Mouse (Mus musculus): ENCODE data around the gene Gm42906. TPM values are rescaled to one million over a fixed set of nuclear protein-coding genes. Genes with fewer than 3 reads are reported as not detected.

Gm42906 gene
- polyA plus RNA-seq, 1 experiment from 2014 or later, result 0.66 TPM

DNA sequence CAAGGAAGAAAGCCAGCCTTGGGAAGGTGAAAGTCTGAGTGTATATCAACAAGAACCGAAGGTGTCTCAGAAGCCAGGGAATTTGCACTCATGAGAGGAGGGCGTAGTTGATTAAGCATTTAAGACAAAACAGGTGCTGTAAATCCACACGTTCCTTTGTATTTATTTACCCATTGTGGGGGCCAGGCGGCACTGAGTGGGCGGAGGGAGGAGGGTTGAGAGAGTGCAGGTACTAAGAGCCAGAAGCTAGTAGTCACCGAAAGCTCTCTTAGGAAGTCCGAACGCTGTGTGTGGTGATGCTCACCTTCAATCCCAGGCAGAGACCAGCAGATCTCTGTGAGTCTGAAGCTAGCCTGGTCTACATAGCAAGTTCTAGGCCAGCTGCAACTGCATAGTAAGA is 342.2 kb downstream of the Gm42906 start:
- DNase-seq (ENCODE audit: low spot score) (no peak), ATAC-seq (peak; percentile 43)
- Histone ChIP-seq H3K4me3 (ENCODE audit: low read depth, low read length) (no peak overlapping the region), H3K4me1 (ENCODE audit: insufficient read depth, low read depth, low read length) (0 out of 2 replicates have a peak, but pooled peaks cover 7% of the 10 kb centered on the region), H3K27me3 (replicated peaks; ENCODE audit: insufficient read depth, low read length) (no peaks in the 10 kb centered on the region), H3K9ac (replicated peaks; ENCODE audit: low read depth) (no peak overlapping the region), H3K27ac (ENCODE audit: low read length) (0 out of 2 replicates have a peak overlapping the region, but pooled peaks have one; percentile 26), H3K36me3 (ENCODE audit: insufficient read depth, low read length) (no peaks in the 10 kb centered on the region), H3K4me2 (replicated peaks; ENCODE audit: low read depth, low read length) (no peak overlapping the region), H3K9me3 (ENCODE audit: low read length) (no peaks in the 10 kb centered on the region)
- no peak for TF ChIP-seq CTCF (IDR thresholded peaks at IDR 0.05)
- no peak for TF ChIP-seq EP300 (IDR thresholded peaks at IDR 0.05)
- whole genome bisulfite sequencing, result 74% methylated on average over 8 of the region's 8 CpGs

DNA sequence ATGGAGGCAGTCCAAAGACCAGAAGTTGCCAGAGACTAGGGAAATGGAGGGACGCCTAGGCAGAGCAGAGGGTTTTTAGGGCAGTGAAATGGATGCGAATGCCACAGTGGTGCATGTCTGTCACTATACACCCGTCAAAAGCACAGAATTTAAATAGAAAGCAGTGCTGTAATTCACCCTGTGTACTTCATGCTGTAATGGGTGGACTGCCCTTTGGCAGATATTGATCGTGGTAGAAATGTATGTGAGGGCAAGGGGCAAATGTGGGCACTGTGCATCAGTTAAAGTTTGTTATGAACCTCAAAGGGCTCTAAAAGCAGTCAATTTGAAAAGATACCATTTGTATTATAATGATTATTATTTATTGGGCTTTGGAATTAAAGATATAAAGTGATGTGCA is 347.7 kb downstream of the Gm42906 start:
- WGBS, result 88% methylated on average over 4 of the region's 4 CpGs
- Histone ChIP-seq H3K27ac (ENCODE audit: low read length) (no peak overlapping the region), H3K4me3 (ENCODE audit: low read depth, low read length) (no peak overlapping the region), H3K4me1 (ENCODE audit: insufficient read depth, low read depth, low read length) (no peaks in the 10 kb centered on the region), H3K9ac (replicated peaks; ENCODE audit: low read depth) (no peak overlapping the region), H3K4me2 (replicated peaks; ENCODE audit: low read depth, low read length) (no peak overlapping the region), H3K36me3 (ENCODE audit: insufficient read depth, low read length) (no peaks in the 10 kb centered on the region), H3K9me3 (ENCODE audit: low read length) (no peaks in the 10 kb centered on the region), H3K27me3 (replicated peaks; ENCODE audit: insufficient read depth, low read length) (no peaks in the 10 kb centered on the region)
- ATAC-seq (no peak), DNase-seq (ENCODE audit: low spot score) (no peak)
- TF ChIP-seq CTCF (IDR thresholded peaks at IDR 0.05) (no peak), EP300 (IDR thresholded peaks at IDR 0.05) (no peak)

DNA sequence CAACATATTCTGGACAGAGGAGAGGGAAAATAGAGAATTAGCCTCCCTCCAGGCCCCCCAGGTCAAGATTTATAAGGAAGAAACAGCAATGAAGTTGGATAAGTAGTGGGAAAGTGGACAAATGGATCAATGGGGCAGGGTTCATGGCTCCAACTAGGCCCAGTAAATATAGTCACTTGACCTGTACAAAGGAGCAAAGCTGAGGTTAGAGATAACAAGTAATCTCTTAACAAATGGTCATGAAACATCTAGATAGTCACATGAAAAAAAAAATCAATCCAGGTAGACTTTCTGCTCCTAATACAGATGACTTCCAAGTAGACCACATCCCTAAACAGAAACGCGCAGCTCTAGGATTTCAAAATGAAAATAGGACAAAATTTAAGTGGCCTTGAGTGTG is 350.0 kb downstream of the Gm42906 start:
- 96% methylated on average over 2 of the region's 2 CpGs for whole genome bisulfite sequencing
- Histone ChIP-seq H3K27me3 (replicated peaks; ENCODE audit: insufficient read depth, low read length) (no peaks in the 10 kb centered on the region), H3K4me2 (replicated peaks; ENCODE audit: low read depth, low read length) (no peak overlapping the region), H3K4me3 (ENCODE audit: low read depth, low read length) (no peak overlapping the region), H3K27ac (ENCODE audit: low read length) (no peak overlapping the region), H3K9me3 (ENCODE audit: low read length) (no peaks in the 10 kb centered on the region), H3K4me1 (ENCODE audit: insufficient read depth, low read depth, low read length) (no peaks in the 10 kb centered on the region), H3K9ac (replicated peaks; ENCODE audit: low read depth) (no peak overlapping the region), H3K36me3 (ENCODE audit: insufficient read depth, low read length) (no peaks in the 10 kb centered on the region)
- DNase-seq (ENCODE audit: low spot score), result no peak
- TF ChIP-seq CTCF (IDR thresholded peaks at IDR 0.05) (no peak), EP300 (IDR thresholded peaks at IDR 0.05) (no peak)
- no peak for ATAC-seq

DNA sequence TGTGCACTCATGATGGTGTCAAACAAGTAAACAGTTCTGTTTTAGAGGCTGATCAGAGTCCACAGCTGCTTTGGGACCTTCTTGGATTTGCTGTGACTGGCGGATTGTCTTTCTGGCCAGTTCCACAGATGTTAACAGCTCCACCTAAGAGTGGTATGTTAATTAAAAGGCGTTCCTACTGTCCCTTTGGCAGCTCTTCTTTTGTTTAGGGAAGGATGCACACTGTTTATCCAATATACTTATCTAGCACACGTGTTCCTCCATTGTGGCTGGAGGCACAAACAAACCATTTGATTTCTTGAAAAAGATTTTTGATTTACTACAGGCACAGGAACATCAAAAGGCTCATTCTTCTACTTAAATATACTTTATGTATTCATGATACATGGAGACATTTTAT is 351.0 kb downstream of the Gm42906 start:
- Histone ChIP-seq H3K9me3 (ENCODE audit: low read length) (no peaks in the 10 kb centered on the region), H3K36me3 (ENCODE audit: insufficient read depth, low read length) (no peaks in the 10 kb centered on the region), H3K4me2 (replicated peaks; ENCODE audit: low read depth, low read length) (no peak overlapping the region), H3K4me3 (ENCODE audit: low read depth, low read length) (no peak overlapping the region), H3K9ac (replicated peaks; ENCODE audit: low read depth) (no peak overlapping the region), H3K4me1 (ENCODE audit: insufficient read depth, low read depth, low read length) (no peaks in the 10 kb centered on the region), H3K27ac (ENCODE audit: low read length) (no peak overlapping the region), H3K27me3 (replicated peaks; ENCODE audit: insufficient read depth, low read length) (no peaks in the 10 kb centered on the region)
- peak; percentile 50; the same call in 1 of the 2 replicates for ATAC-seq
- 52% methylated on average over 3 of the region's 3 CpGs for WGBS
- TF ChIP-seq CTCF (IDR thresholded peaks at IDR 0.05) (no peak), EP300 (IDR thresholded peaks at IDR 0.05) (peak; percentile 81)
- DNase-seq (ENCODE audit: low spot score), result peak; percentile 48

DNA sequence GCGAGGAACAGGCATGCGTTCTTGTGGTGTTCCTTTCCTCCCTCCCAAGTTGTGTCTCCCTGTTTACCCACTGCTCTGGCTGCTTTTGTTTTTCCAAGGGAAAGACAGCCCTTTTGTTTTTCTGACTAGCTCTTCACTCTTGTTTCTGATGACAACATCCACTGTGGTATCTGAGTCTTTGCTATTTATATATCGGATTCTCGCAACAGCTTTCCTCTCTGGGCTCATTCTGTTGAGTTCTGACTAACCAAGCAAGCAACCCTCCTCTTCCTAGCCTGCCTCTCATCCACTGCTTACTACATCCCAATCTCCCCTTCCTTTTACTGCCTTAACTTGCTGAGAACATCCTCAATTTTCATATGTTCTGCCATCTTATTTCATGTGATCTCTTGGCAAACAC is 353.7 kb downstream of the Gm42906 start:
- whole genome bisulfite sequencing, result 77% methylated on average over 4 of the region's 4 CpGs
- Histone ChIP-seq H3K36me3 (ENCODE audit: insufficient read depth, low read length) (no peaks in the 10 kb centered on the region), H3K27ac (ENCODE audit: low read length) (no peak overlapping the region), H3K9ac (replicated peaks; ENCODE audit: low read depth) (no peak overlapping the region), H3K4me1 (ENCODE audit: insufficient read depth, low read depth, low read length) (no peaks in the 10 kb centered on the region), H3K4me3 (ENCODE audit: low read depth, low read length) (no peak overlapping the region), H3K27me3 (replicated peaks; ENCODE audit: insufficient read depth, low read length) (no peaks in the 10 kb centered on the region), H3K4me2 (replicated peaks; ENCODE audit: low read depth, low read length) (no peak overlapping the region), H3K9me3 (ENCODE audit: low read length) (no peaks in the 10 kb centered on the region)
- no peak for ATAC-seq
- TF ChIP-seq CTCF (IDR thresholded peaks at IDR 0.05), result no peak
- TF ChIP-seq EP300 (IDR thresholded peaks at IDR 0.05), result no peak
- DNase-seq (ENCODE audit: low spot score), result no peak

DNA sequence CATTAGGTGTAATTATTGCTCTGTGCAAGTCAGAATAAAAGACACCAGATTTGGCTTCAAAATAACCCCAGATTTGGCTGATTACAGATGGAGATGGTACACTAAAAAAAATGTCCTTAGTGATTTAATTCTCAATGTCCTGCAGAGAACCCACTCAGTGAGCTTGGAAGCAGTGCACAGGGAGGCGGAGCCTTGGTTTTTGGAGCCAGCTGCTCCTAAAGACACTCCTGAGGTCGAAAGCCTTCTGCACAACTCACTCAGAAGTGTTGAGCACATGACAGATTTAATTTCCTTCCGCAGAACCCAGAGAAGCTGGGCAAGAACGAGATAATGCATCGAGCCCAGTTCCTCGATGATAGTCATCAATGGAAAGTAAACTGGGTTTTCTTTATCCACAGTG is 356.5 kb downstream of the Gm42906 start:
- no peak for ATAC-seq
- Histone ChIP-seq H3K4me2 (replicated peaks; ENCODE audit: low read depth, low read length) (no peak overlapping the region), H3K4me1 (ENCODE audit: insufficient read depth, low read depth, low read length) (no peaks in the 10 kb centered on the region), H3K27me3 (replicated peaks; ENCODE audit: insufficient read depth, low read length) (no peaks in the 10 kb centered on the region), H3K27ac (ENCODE audit: low read length) (no peak overlapping the region), H3K4me3 (ENCODE audit: low read depth, low read length) (no peak overlapping the region), H3K9me3 (ENCODE audit: low read length) (no peaks in the 10 kb centered on the region), H3K9ac (replicated peaks; ENCODE audit: low read depth) (no peak overlapping the region), H3K36me3 (ENCODE audit: insufficient read depth, low read length) (no peaks in the 10 kb centered on the region)
- TF ChIP-seq CTCF (IDR thresholded peaks at IDR 0.05) (no peak), EP300 (IDR thresholded peaks at IDR 0.05) (no peak)
- 36% methylated on average over 6 of the region's 6 CpGs for WGBS
- no peak for DNase-seq (ENCODE audit: low spot score)

DNA sequence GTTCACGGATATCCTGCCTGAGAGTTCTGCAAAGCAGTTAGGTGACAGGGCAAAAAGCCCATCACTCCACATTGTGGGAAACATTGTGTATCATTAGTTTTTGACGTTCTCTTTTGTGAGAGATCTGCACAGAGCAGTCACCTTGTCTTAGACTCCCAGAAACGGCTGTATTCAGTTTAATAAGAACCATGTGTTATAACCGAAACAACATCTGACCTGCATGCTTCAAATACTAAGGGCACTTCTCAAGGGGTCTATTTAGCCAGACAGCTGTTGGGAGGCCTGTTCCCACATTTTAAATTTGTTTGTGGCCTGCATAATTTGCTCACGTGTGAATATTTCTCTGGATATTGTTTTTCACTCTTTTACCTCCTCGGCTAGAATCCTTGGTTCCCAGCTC is 357.1 kb downstream of the Gm42906 start:
- Histone ChIP-seq H3K4me3 (ENCODE audit: low read depth, low read length) (no peak overlapping the region), H3K27me3 (replicated peaks; ENCODE audit: insufficient read depth, low read length) (no peaks in the 10 kb centered on the region), H3K36me3 (ENCODE audit: insufficient read depth, low read length) (no peaks in the 10 kb centered on the region), H3K9ac (replicated peaks; ENCODE audit: low read depth) (no peak overlapping the region), H3K4me2 (replicated peaks; ENCODE audit: low read depth, low read length) (no peak overlapping the region), H3K9me3 (ENCODE audit: low read length) (no peaks in the 10 kb centered on the region), H3K27ac (ENCODE audit: low read length) (no peak overlapping the region), H3K4me1 (ENCODE audit: insufficient read depth, low read depth, low read length) (peaks cover 3% of the 10 kb centered on the region; the same call in 1 of the 2 replicates)
- DNase-seq (ENCODE audit: low spot score) (no peak), ATAC-seq (no peak)
- WGBS, result 59% methylated on average over 6 of the region's 6 CpGs
- TF ChIP-seq EP300 (IDR thresholded peaks at IDR 0.05) (no peak), CTCF (IDR thresholded peaks at IDR 0.05) (no peak)

Data from lung, postnatal 0 days (tissue).